Mouse (Mus musculus) lung, postnatal 14 days (tissue): Measurements from ENCODE around the gene Wrnip1.
A peak's percentile ranks its signal among the peaks of the same experiment; 100 is the strongest.

Experiments
- DNase-seq: peaks from one replicate; pipeline ENCODE4 v3.0.0; 2021

Gene Wrnip1

GRCm38 (mm10) chr13:32819241-32819640 is 17.4 kb downstream of the Wrnip1 start:
- DNase-seq = no peak

GRCm38 (mm10) chr13:32819926-32820325 is 18.1 kb downstream of the Wrnip1 start:
- no peak for DNase-seq

GRCm38 (mm10) chr13:32821671-32822070 is 19.8 kb downstream of the Wrnip1 start:
- no peak for DNase-seq

- DNase-seq = no peak
These were observed 21.3 kb downstream of the Wrnip1 start for GRCm38 (mm10) chr13:32823126-32823525.

GRCm38 (mm10) chr13:32824377-32825330 is 22.8 kb downstream of the Wrnip1 start:
- no peak for DNase-seq

- no peak for DNase-seq
These were observed 23.7 kb downstream of the Wrnip1 start for GRCm38 (mm10) chr13:32825546-32825945.

GRCm38 (mm10) chr13:32827111-32827822 is 25.4 kb downstream of the Wrnip1 start:
- no peak for DNase-seq

- peak; percentile 77 for DNase-seq
These were observed 26.1 kb downstream of the Wrnip1 start for GRCm38 (mm10) chr13:32827951-32828350.

- DNase-seq = no peak
These were observed 27.0 kb downstream of the Wrnip1 start for GRCm38 (mm10) chr13:32828886-32829285.

GRCm38 (mm10) chr13:32831505-32832273 is 29.9 kb downstream of the Wrnip1 start:
- no peak for DNase-seq

GRCm38 (mm10) chr13:32832776-32833175 is 30.9 kb downstream of the Wrnip1 start:
- no peak for DNase-seq

GRCm38 (mm10) chr13:32833237-32833636 is 31.4 kb downstream of the Wrnip1 start:
- no peak for DNase-seq

- DNase-seq = no peak
These were observed 32.7 kb downstream of the Wrnip1 start for GRCm38 (mm10) chr13:32834513-32834912.

- no peak for DNase-seq
These were observed 37.5 kb downstream of the Wrnip1 start for GRCm38 (mm10) chr13:32839314-32839713.

- DNase-seq = no peak
These were observed 39.5 kb downstream of the Wrnip1 start for GRCm38 (mm10) chr13:32841349-32841748.

GRCm38 (mm10) chr13:32846221-32846620 is 44.4 kb downstream of the Wrnip1 start:
- no peak for DNase-seq

- no peak for DNase-seq
These were observed 47.3 kb downstream of the Wrnip1 start for GRCm38 (mm10) chr13:32849092-32849491.

GRCm38 (mm10) chr13:32849531-32850123 is 47.8 kb downstream of the Wrnip1 start:
- DNase-seq = no peak

GRCm38 (mm10) chr13:32850156-32850555 is 48.3 kb downstream of the Wrnip1 start:
- no peak for DNase-seq

GRCm38 (mm10) chr13:32850668-32851404 is 49.0 kb downstream of the Wrnip1 start, which contains the start of gene Serpinb1a:
TSS of gene Serpinb1a (minus strand) at chr13:32851185.
- DNase-seq = peak; percentile 77

- DNase-seq = peak; percentile 54
These were observed 50.1 kb downstream of the Wrnip1 start for GRCm38 (mm10) chr13:32851967-32852366.

- DNase-seq = no peak
These were observed 50.7 kb downstream of the Wrnip1 start for GRCm38 (mm10) chr13:32852539-32852938.
